Mouse (Mus musculus) heart, postnatal 36 days (tissue): ENCODE results near the gene Col4a6. TPM values are rescaled to one million over a fixed set of nuclear protein-coding genes. Genes with fewer than 3 reads are reported as not detected.
A peak's percentile ranks its signal among the peaks of the same experiment; 100 is the strongest.

Source experiments
- DNase-seq, 2 experiments: peaks; one replicate each; pipeline ENCODE4 v3.0.0; 2021 to 2022
- intact Hi-C: fragments of 180-260 bp; cut with DNase I; formaldehyde crosslinking; loops from one replicate; pipeline ENCODE4 v1.15.1; 2025
- total RNA-seq, 2 experiments: library from RNA; stranded (reverse); gene quantifications; 2 replicates each; pipeline ENCODE4 v1.2.3; 2021

Col4a6 gene
- total RNA-seq, 2 experiments from 2014 or later: 2.0 to 3.1 TPM

GRCm38 (mm10) chrX:141276397-141276796 lies 197.5 kb downstream of the Col4a6 start:
- DNase-seq: no peak
- intact Hi-C loops: no loop called here

GRCm38 (mm10) chrX:141265986-141266385 lies 207.9 kb downstream of the Col4a6 start:
- intact Hi-C loops: no loop called here
- DNase-seq: no peak

GRCm38 (mm10) chrX:141249636-141250035 lies 224.2 kb downstream of the Col4a6 start:
- DNase-seq: no peak
- intact Hi-C loops: no loop called here

- intact Hi-C loops: loop anchor here (10.0 kb wide), 3 partner anchors 128 to 858 kb away; no protein-coding TSS in a partner anchor
- DNase-seq: peak in 1 of 2 experiments; percentile 14
These were observed 237.1 kb downstream of the Col4a6 start for GRCm38 (mm10) chrX:141236564-141237333.

GRCm38 (mm10) chrX:141228169-141228568 lies 245.7 kb downstream of the Col4a6 start:
- no peak for DNase-seq
- intact Hi-C loops: no loop called here

- intact Hi-C loops: loop anchor here (5.0 kb wide), 1 partner anchor 974 kb away; no protein-coding TSS in a partner anchor
- peak; percentile 20 to 35 for DNase-seq
These were observed 261.1 kb downstream of the Col4a6 start for GRCm38 (mm10) chrX:141212802-141213201.

- no peak for DNase-seq
- intact Hi-C loops: no loop called here
These were observed 274.9 kb downstream of the Col4a6 start for GRCm38 (mm10) chrX:141198993-141199392.

- intact Hi-C loops: no loop called here
- DNase-seq: no peak
These were observed 278.8 kb downstream of the Col4a6 start for GRCm38 (mm10) chrX:141195036-141195435.

- DNase-seq: peak; percentile 12 to 26
- intact Hi-C loops: no loop called here
These were observed 298.5 kb downstream of the Col4a6 start for GRCm38 (mm10) chrX:141175353-141175752.

GRCm38 (mm10) chrX:141165067-141165466 lies 308.8 kb downstream of the Col4a6 start:
- intact Hi-C loops: no loop called here
- DNase-seq: no peak

- no peak for DNase-seq
- intact Hi-C loops: no loop called here
These were observed 313.5 kb downstream of the Col4a6 start for GRCm38 (mm10) chrX:141160371-141160770.

- no peak for DNase-seq
- intact Hi-C loops: no loop called here
These were observed 315.7 kb downstream of the Col4a6 start for GRCm38 (mm10) chrX:141158160-141158559.

- DNase-seq: no peak
- intact Hi-C loops: no loop called here
These were observed 316.2 kb downstream of the Col4a6 start for GRCm38 (mm10) chrX:141157626-141158025.

GRCm38 (mm10) chrX:141156696-141157095 lies 317.2 kb downstream of the Col4a6 start:
- DNase-seq: no peak
- intact Hi-C loops: no loop called here

GRCm38 (mm10) chrX:141151182-141151581 lies 322.7 kb downstream of the Col4a6 start:
- DNase-seq: no peak

GRCm38 (mm10) chrX:141150290-141150689 lies 323.6 kb downstream of the Col4a6 start:
- intact Hi-C loops: no loop called here
- no peak for DNase-seq

More at GRCm38 (mm10) chrX:141151182-141151581, 322.7 kb downstream of the Col4a6 start:
- intact Hi-C loops: no loop called here

GRCm38 (mm10) chrX:141149705-141150104 lies 324.2 kb downstream of the Col4a6 start:
- no peak for DNase-seq
- intact Hi-C loops: no loop called here

Other genes with a start within 250 kb of the Col4a6 start
- gene Col4a5, start 1.3 kb upstream of the Col4a6 start, total RNA-seq: 10 to 100 TPM; 40.7 TPM